Mouse (Mus musculus) B cell, adult (primary cell): ENCODE results near the gene Olfr782. TPM values are rescaled to one million over a fixed set of nuclear protein-coding genes. Genes with fewer than 3 reads are reported as not detected.

Experiments
- total RNA-seq: library from RNA; stranded (reverse); gene quantifications from 4 replicates; pipeline ENCODE4 v1.2.4, GENCODE M21; 2023; ENCODE audit not compliant: inconsistent age

Gene Olfr782
- not detected in 4 replicates for total RNA-seq

DNA sequence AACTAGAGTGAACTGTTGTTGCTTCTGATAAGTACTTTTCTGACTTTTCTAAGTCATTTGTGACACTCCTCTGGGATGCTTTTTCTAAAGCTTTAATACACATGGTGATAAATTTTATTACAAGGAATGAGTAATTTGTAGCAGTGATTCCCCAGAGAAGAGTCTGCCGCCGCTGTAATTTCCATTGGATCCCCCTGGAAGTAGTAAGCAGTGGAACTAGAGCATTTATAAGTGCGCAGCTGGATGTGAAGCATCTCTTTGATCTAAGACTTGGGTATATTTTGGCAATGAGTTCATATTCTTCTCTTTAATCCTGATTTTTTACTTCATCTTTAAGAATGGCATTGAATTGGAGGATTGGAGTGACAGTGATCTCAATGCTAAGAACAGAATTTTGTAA is at the start of gene Olfr782:
TSS of gene Olfr782 (plus strand) at position 301 of the 400 bp plus-strand sequence.

DNA sequence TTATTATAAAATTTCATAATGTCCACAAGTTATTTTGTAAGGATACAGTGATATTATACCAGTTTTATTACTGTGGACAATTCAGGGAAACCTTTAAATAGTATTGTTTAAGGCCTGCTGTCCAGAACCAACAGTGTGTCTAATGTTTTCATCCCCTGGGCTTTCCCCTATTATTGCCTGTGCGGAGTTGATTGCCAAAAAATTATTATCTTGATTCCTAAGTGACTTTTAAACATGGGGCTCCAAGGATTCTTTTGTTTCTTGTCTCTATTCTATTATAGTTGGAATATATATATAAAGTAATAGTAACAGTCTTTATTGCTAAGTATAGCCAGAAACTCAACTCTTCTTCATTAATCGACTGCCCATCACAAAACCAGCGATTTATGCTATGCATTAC is 30.8 kb upstream of the Olfr782 start, which contains the start of gene Olfr780:
TSS of gene Olfr780 (plus strand) at position 301 of the 400 bp plus-strand sequence.

DNA sequence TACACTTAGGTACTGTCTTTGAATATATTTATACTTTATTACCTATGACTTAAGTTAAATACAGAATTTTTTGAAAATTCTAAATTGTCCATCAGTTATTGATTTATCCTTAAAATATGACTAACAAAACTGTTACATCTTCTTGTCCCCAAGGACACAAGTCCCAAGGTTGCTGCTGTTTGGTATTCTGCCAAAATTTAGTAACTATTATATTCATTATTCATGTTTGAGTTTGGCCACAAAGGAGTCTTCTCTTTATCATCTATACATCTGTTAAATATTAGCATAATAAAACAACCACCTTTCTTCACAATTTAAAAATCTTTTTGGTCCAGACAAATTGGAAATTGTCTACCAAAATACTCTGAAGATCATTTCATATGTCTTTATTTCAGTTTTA is 20.1 kb upstream of the Olfr782 start, which contains the start of gene Olfr781:
TSS of gene Olfr781 (plus strand) at position 301 of the 400 bp plus-strand sequence.

DNA sequence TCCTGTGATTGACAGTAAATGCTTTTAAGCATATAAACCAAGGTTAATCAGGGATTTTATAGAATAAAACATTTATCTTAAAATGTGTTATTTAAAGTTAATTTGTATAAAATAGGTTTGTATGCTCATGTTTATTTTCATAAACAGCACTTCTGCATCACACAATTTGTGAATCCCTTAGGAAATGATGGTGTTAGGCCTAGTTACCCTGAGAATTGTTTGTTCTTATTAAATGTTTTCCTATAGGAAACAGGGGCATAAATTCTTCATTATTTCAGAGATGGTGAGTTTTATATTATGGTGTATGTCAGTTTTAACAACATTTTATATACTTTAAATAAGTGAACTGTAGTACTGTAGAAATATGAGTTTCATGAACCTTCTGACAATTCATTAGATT is 35.1 kb downstream of the Olfr782 start, which contains the start of gene Olfr784:
TSS of gene Olfr784 (plus strand) at position 301 of the 400 bp plus-strand sequence.

Other genes starting within 250 kb of the Olfr782 start
- not detected in 4 replicates for gene Olfr768, start 249.5 kb upstream of the Olfr782 start, total RNA-seq
- gene Olfr769, start 231.0 kb upstream of the Olfr782 start, total RNA-seq, result not detected in 4 replicates
- gene Olfr770, start 209.9 kb upstream of the Olfr782 start, total RNA-seq, result not detected in 4 replicates
- not detected in 4 replicates for gene Olfr771, start 184.1 kb upstream of the Olfr782 start, total RNA-seq
- not detected in 4 replicates for gene Olfr772, start 170.9 kb upstream of the Olfr782 start, total RNA-seq
- gene Olfr773, start 161.4 kb upstream of the Olfr782 start, total RNA-seq, result not detected in 4 replicates
- gene Olfr774, start 112.6 kb upstream of the Olfr782 start, total RNA-seq, result not detected in 4 replicates
- gene Olfr775, start 100.4 kb upstream of the Olfr782 start, total RNA-seq, result 0.24 TPM in 1 of 4 replicates, not detected in the others
- gene Olfr776, start 89.7 kb upstream of the Olfr782 start, total RNA-seq, result not detected in 4 replicates
- gene Olfr777, start 77.4 kb upstream of the Olfr782 start, total RNA-seq, result not detected in 4 replicates
- gene Olfr780, start 30.7 kb upstream of the Olfr782 start, total RNA-seq, result not detected in 4 replicates
- not detected in 4 replicates for gene Olfr781, start 20.0 kb upstream of the Olfr782 start, total RNA-seq
- gene Olfr784, start 35.2 kb downstream of the Olfr782 start, total RNA-seq, result 0.15 to 0.16 TPM in 2 of 4 replicates, not detected in the others
- gene Olfr785, start 56.6 kb downstream of the Olfr782 start, total RNA-seq, result not detected in 4 replicates
- not detected in 4 replicates for gene Olfr786, start 78.5 kb downstream of the Olfr782 start, total RNA-seq
- not detected in 4 replicates for gene Olfr787, start 113.0 kb downstream of the Olfr782 start, total RNA-seq
- gene Olfr788, start 122.1 kb downstream of the Olfr782 start, total RNA-seq, result not detected in 4 replicates
- gene Olfr789, start 135.9 kb downstream of the Olfr782 start, total RNA-seq, result not detected in 4 replicates
- not detected in 4 replicates for gene Olfr790, start 149.6 kb downstream of the Olfr782 start, total RNA-seq
- not detected in 4 replicates for gene Olfr791, start 172.9 kb downstream of the Olfr782 start, total RNA-seq
- not detected in 4 replicates for gene Olfr792, start 190.3 kb downstream of the Olfr782 start, total RNA-seq
- not detected in 4 replicates for gene Olfr794, start 218.8 kb downstream of the Olfr782 start, total RNA-seq